Mouse (Mus musculus) midbrain, embryonic 16.5 days (tissue): ENCODE data around the gene Aicda. TPM values are rescaled to one million over a fixed set of nuclear protein-coding genes. Genes with fewer than 3 reads are reported as not detected.
"Not testable (repeated sequence)": the region's sequence is repeated elsewhere in the genome, so short reads cannot be mapped to it uniquely, and the experiment has no call there.

Source experiments
- ATAC-seq: fragments of 200-750 bp; cut with Nextera tagmentation; 2 replicates; pipeline ENCODE4 v1.8.0; 2017; ENCODE audit warnings: moderate TSS enrichment
- H3K27ac ChIP-seq: fragments of 300-500 bp; sonication (generic); 2 replicates; pipeline ENCODE4 v1.5.1; 2014; ENCODE audit warnings: mild to moderate bottlenecking, low read length, mixed read lengths
- H3K27me3 ChIP-seq: fragments of 300-500 bp; sonication (generic); 2 replicates; pipeline ENCODE4 v1.6.1; 2014; ENCODE audit warnings: low read depth, low read length, mixed read lengths; ENCODE audit not compliant: control insufficient read depth, insufficient read depth
- H3K36me3 ChIP-seq: fragments of 300-500 bp; sonication (generic); 2 replicates; pipeline ENCODE4 v1.6.1; 2014; ENCODE audit warnings: mild to moderate bottlenecking, low read length, moderate library complexity, mixed read lengths; ENCODE audit not compliant: control insufficient read depth, insufficient read depth
- H3K4me1 ChIP-seq: fragments of 300-500 bp; sonication (generic); 2 replicates; pipeline ENCODE4 v1.6.1; 2014; ENCODE audit warnings: mild to moderate bottlenecking, low read length, mixed read lengths; ENCODE audit not compliant: control insufficient read depth, insufficient read depth
- H3K4me2 ChIP-seq: fragments of 300-500 bp; sonication (generic); 2 replicates; pipeline ENCODE4 v1.6.1; 2014; ENCODE audit warnings: mild to moderate bottlenecking, low read length, mixed read lengths
- H3K4me3 ChIP-seq: fragments of 300-500 bp; sonication (generic); 2 replicates; pipeline ENCODE4 v1.5.1; 2014; ENCODE audit warnings: low read depth, mild to moderate bottlenecking, low read length, moderate library complexity, mixed read lengths
- H3K9ac ChIP-seq: fragments of 300-500 bp; sonication (generic); 2 replicates; pipeline ENCODE4 v1.6.1; 2014; ENCODE audit warnings: low read depth, low read length, mixed read lengths
- H3K9me3 ChIP-seq: fragments of 300-500 bp; sonication (generic); replicated peaks from 2 replicates; pipeline ENCODE4 v1.6.1; 2014; ENCODE audit warnings: mild to moderate bottlenecking, low read length, mixed read lengths; ENCODE audit not compliant: control insufficient read depth, poor library complexity, severe bottlenecking
- WGBS: fragments of 180-500 bp; shearing (Covaris S2); extraction: QIAGEN DNeasy Blood & Tissue Kit; methylation state at CpG from one replicate; pipeline ENCODE4 v1.1.7; 2014; 5-methylcytosine and 5-hydroxymethylcytosine counted together
- polyA plus RNA-seq: library from polyadenylated mRNA; unstranded; fragments of >200 nt; fragmentation: Nextera tagmentation; extraction: Ambion mirVana; gene quantifications from 2 replicates; pipeline ENCODE4 v1.2.1, GENCODE M21; 2015

The Aicda gene
- polyA plus RNA-seq, 1 experiment from 2014 or later: 0.24 TPM

- ATAC-seq: peak; percentile 56
- H3K27ac ChIP-seq: no peak overlapping the region
- H3K27me3 ChIP-seq: peaks cover 3% of the 10 kb centered on the region
- H3K4me3 ChIP-seq: peak overlapping the region; percentile 25
- peaks cover 8% of the 10 kb centered on the region for H3K4me1 ChIP-seq
- WGBS: 3% methylated on average over 6 of the region's 6 CpGs
- H3K9me3 ChIP-seq: no peaks in the 10 kb centered on the region
- peak overlapping the region; percentile 51 for H3K4me2 ChIP-seq
- no peaks in the 10 kb centered on the region for H3K36me3 ChIP-seq
- peak overlapping the region; percentile 53; the same call in 1 of the 2 replicates for H3K9ac ChIP-seq
Measured at GRCm38 (mm10) chr6:122562463-122562862, 8.9 kb downstream of the Aicda start.

GRCm38 (mm10) chr6:122565070-122565784 lies 11.6 kb downstream of the Aicda start:
- H3K27me3 ChIP-seq: peaks cover 3% of the 10 kb centered on the region
- no peaks in the 10 kb centered on the region for H3K36me3 ChIP-seq
- H3K4me2 ChIP-seq: no peak overlapping the region
- ATAC-seq: no peak
- no peaks in the 10 kb centered on the region for H3K9me3 ChIP-seq
- no peak overlapping the region for H3K27ac ChIP-seq
- no peak overlapping the region for H3K4me3 ChIP-seq
- peaks cover 8% of the 10 kb centered on the region for H3K4me1 ChIP-seq
- H3K9ac ChIP-seq: no peak overlapping the region
- 93% methylated on average over 9 of the region's 9 CpGs for WGBS

- no peak for ATAC-seq
- Histone ChIP-seq H3K4me3 (no peak overlapping the region), H3K9me3 (no peaks in the 10 kb centered on the region), H3K27ac (no peak overlapping the region), H3K4me1 (no peaks in the 10 kb centered on the region), H3K27me3 (no peaks in the 10 kb centered on the region), H3K9ac (no peak overlapping the region), H3K36me3 (no peaks in the 10 kb centered on the region), H3K4me2 (no peak overlapping the region)
- 43% methylated on average over 5 of the region's 5 CpGs for WGBS
Measured at GRCm38 (mm10) chr6:122569113-122569512, 15.5 kb downstream of the Aicda start.

GRCm38 (mm10) chr6:122569762-122570161 lies 16.2 kb downstream of the Aicda start:
- ATAC-seq: no peak
- 82% methylated on average over 1 of the region's 1 CpGs for WGBS

GRCm38 (mm10) chr6:122570695-122571616 lies 17.4 kb downstream of the Aicda start:
- Histone ChIP-seq H3K4me1 (no peaks in the 10 kb centered on the region), H3K4me3 (no peak overlapping the region), H3K9me3 (no peaks in the 10 kb centered on the region), H3K27ac (no peak overlapping the region), H3K27me3 (no peaks in the 10 kb centered on the region), H3K36me3 (no peaks in the 10 kb centered on the region), H3K9ac (no peak overlapping the region), H3K4me2 (no peak overlapping the region)
- WGBS: 75% methylated on average over 8 of the region's 8 CpGs
- no peak for ATAC-seq

More at GRCm38 (mm10) chr6:122569762-122570161, 16.2 kb downstream of the Aicda start:
- Histone ChIP-seq H3K27ac (no peak overlapping the region), H3K36me3 (no peaks in the 10 kb centered on the region), H3K27me3 (no peaks in the 10 kb centered on the region), H3K4me1 (no peaks in the 10 kb centered on the region), H3K9ac (no peak overlapping the region), H3K4me2 (no peak overlapping the region), H3K4me3 (no peak overlapping the region), H3K9me3 (no peaks in the 10 kb centered on the region)

- Histone ChIP-seq H3K9ac (no peak overlapping the region), H3K4me1 (no peaks in the 10 kb centered on the region), H3K27me3 (no peaks in the 10 kb centered on the region), H3K9me3 (no peaks in the 10 kb centered on the region), H3K36me3 (no peaks in the 10 kb centered on the region), H3K4me2 (no peak overlapping the region), H3K27ac (no peak overlapping the region), H3K4me3 (no peak overlapping the region)
- 88% methylated on average over 3 of the region's 3 CpGs for WGBS
- ATAC-seq: no peak
Measured at GRCm38 (mm10) chr6:122571617-122571959, 18.0 kb downstream of the Aicda start.

GRCm38 (mm10) chr6:122575037-122575436 lies 21.4 kb downstream of the Aicda start:
- not testable (repeated sequence) for H3K4me2 ChIP-seq, H3K9ac ChIP-seq, H3K27me3 ChIP-seq, H3K4me3 ChIP-seq, ATAC-seq, H3K27ac ChIP-seq, H3K9me3 ChIP-seq, H3K4me1 ChIP-seq, H3K36me3 ChIP-seq
- WGBS: 87% methylated on average over 1 of the region's 1 CpGs

GRCm38 (mm10) chr6:122577030-122577429 lies 23.4 kb downstream of the Aicda start:
- WGBS: 91% methylated on average over 3 of the region's 3 CpGs

GRCm38 (mm10) chr6:122579086-122579485 lies 25.5 kb downstream of the Aicda start:
- no peak overlapping the region for H3K9ac ChIP-seq
- H3K27ac ChIP-seq: no peak overlapping the region
- H3K36me3 ChIP-seq: no peaks in the 10 kb centered on the region
- H3K4me1 ChIP-seq: no peaks in the 10 kb centered on the region
- no peaks in the 10 kb centered on the region for H3K9me3 ChIP-seq
- H3K4me3 ChIP-seq: no peak overlapping the region
- H3K4me2 ChIP-seq: no peak overlapping the region
- no peak for ATAC-seq
- 86% methylated on average over 1 of the region's 1 CpGs for WGBS
- no peaks in the 10 kb centered on the region for H3K27me3 ChIP-seq

More at GRCm38 (mm10) chr6:122577030-122577429, 23.4 kb downstream of the Aicda start:
- no peak for ATAC-seq
- Histone ChIP-seq H3K36me3 (no peaks in the 10 kb centered on the region), H3K4me2 (no peak overlapping the region), H3K27ac (no peak overlapping the region), H3K27me3 (no peaks in the 10 kb centered on the region), H3K9ac (no peak overlapping the region), H3K4me3 (no peak overlapping the region), H3K4me1 (no peaks in the 10 kb centered on the region), H3K9me3 (no peaks in the 10 kb centered on the region)
